Mouse (Mus musculus): Measurements from ENCODE around the gene Hist1h2bp. TPM values are rescaled to one million over a fixed set of nuclear protein-coding genes. Genes with fewer than 3 reads are reported as not detected.

Hist1h2bp gene
- total RNA-seq, 2 experiments from 2014 or later: 3.3 to 4.2 TPM

Small RNAs within 50 kb of the gene (microRNA-seq; reads per million reads assigned to microRNA genes)
- 0 reads per million in 2 experiments for gene Gm19658
- 0 reads per million in 2 experiments for gene Gm44346
- 0 reads per million in 2 experiments for gene Gm44454
- 0 reads per million in 2 experiments for gene Gm44466

Other genes with a start within 250 kb of the Hist1h2bp start
- not detected for gene Olfr1366, start 244.7 kb upstream of the Hist1h2bp start, total RNA-seq (2021)
- not detected for gene Olfr1535, start 227.6 kb upstream of the Hist1h2bp start, total RNA-seq (2021)
- not detected for gene Olfr1364, start 205.7 kb upstream of the Hist1h2bp start, total RNA-seq (2021)
- gene Olfr1362, start 173.4 kb upstream of the Hist1h2bp start, total RNA-seq (2021): not detected
- gene Olfr11, start 144.9 kb upstream of the Hist1h2bp start, total RNA-seq (2021): not detected
- not detected for gene Olfr1361, start 124.1 kb upstream of the Hist1h2bp start, total RNA-seq (2021)
- gene Olfr1360, start 110.1 kb upstream of the Hist1h2bp start, total RNA-seq (2021): not detected
- not detected for gene Olfr1359, start 89.3 kb upstream of the Hist1h2bp start, total RNA-seq (2021)
- gene Hist1h2bl, start 71.3 kb upstream of the Hist1h2bp start, total RNA-seq (2021): 10 to 100 TPM in 1 of 2 experiments, 1 to 10 TPM in 1; 7.7 to 11.5 TPM
- gene Hist1h2ai, start 71.0 kb upstream of the Hist1h2bp start, total RNA-seq (2021): 10 to 100 TPM in 1 of 2 experiments, 1 to 10 TPM in 1; 4.0 to 15.4 TPM
- 10 to 100 TPM; 11.0 to 14.3 TPM for gene Hist1h3h, start 69.8 kb upstream of the Hist1h2bp start, total RNA-seq (2021)
- 1 to 10 TPM; 2.0 to 3.6 TPM for gene Hist1h2bm, start 65.4 kb upstream of the Hist1h2bp start, total RNA-seq (2021)
- gene Hist1h4j, start 52.4 kb upstream of the Hist1h2bp start, total RNA-seq (2021): 1 to 10 TPM; 1.9 to 3.4 TPM
- 10 to 100 TPM; 39.5 to 45.0 TPM for gene Hist1h4k, start 37.0 kb upstream of the Hist1h2bp start, total RNA-seq (2021)
- gene Hist1h2ak, start 33.6 kb upstream of the Hist1h2bp start, total RNA-seq (2021): 1 to 10 TPM; 2.5 to 4.6 TPM
- 1 to 10 TPM; 4.3 to 4.8 TPM for gene Hist1h2bn, start 33.3 kb upstream of the Hist1h2bp start, total RNA-seq (2021)
- 1 to 10 TPM; 3.5 to 4.0 TPM for gene Hist1h1b, start 6.8 kb upstream of the Hist1h2bp start, total RNA-seq (2021)
- 10 to 100 TPM; 10.2 to 11.2 TPM for gene Hist1h3i, start 4.1 kb upstream of the Hist1h2bp start, total RNA-seq (2021)
- gene Hist1h2an, start 243 bp upstream of the Hist1h2bp start, total RNA-seq (2021): 1 to 10 TPM; 1.0 to 5.3 TPM
- 10 to 100 TPM; 27.9 to 31.1 TPM for gene Hist1h2bq, start 22.7 kb downstream of the Hist1h2bp start, total RNA-seq (2021)
- gene Hist1h2ao, start 23.0 kb downstream of the Hist1h2bp start, total RNA-seq (2021): 1 to 10 TPM in 1 of 2 experiments, not detected in 1; 1.4 TPM
- 10 to 100 TPM; 41.7 to 58.7 TPM for gene Hist1h4m, start 24.3 kb downstream of the Hist1h2bp start, total RNA-seq (2021)
- 1 to 10 TPM; 4.7 to 9.4 TPM for gene Hist1h4n, start 44.7 kb downstream of the Hist1h2bp start, total RNA-seq (2021)
- gene Hist1h2ap, start 46.0 kb downstream of the Hist1h2bp start, total RNA-seq (2021): 10 to 100 TPM; 11.6 to 12.2 TPM
- gene Hist1h2br, start 46.3 kb downstream of the Hist1h2bp start, total RNA-seq (2021): 10 to 100 TPM; 28.3 to 30.7 TPM
- 1 to 10 TPM in 1 of 2 experiments, under 1 TPM in 1; 0.67 to 1.3 TPM for gene Zfp184, start 157.6 kb downstream of the Hist1h2bp start, total RNA-seq (2021)
- gene Pom121l2, start 193.7 kb downstream of the Hist1h2bp start, total RNA-seq (2021): not detected
- not detected for gene Prss16, start 222.3 kb downstream of the Hist1h2bp start, total RNA-seq (2021)
- gene Hist1h2ah, start 248.1 kb downstream of the Hist1h2bp start, total RNA-seq (2021): 10 to 100 TPM; 10.9 to 12.6 TPM
- gene Hist1h2bk, start 248.4 kb downstream of the Hist1h2bp start, total RNA-seq (2021): 10 to 100 TPM; 15.2 to 16.5 TPM